Mouse (Mus musculus) lung, postnatal 4 days (tissue): Measurements from ENCODE around the gene Slc48a1.

Source experiments
- DNase-seq, 2 experiments: peaks; one replicate each; pipeline ENCODE4 v3.0.0; 2021

Slc48a1 gene

DNA sequence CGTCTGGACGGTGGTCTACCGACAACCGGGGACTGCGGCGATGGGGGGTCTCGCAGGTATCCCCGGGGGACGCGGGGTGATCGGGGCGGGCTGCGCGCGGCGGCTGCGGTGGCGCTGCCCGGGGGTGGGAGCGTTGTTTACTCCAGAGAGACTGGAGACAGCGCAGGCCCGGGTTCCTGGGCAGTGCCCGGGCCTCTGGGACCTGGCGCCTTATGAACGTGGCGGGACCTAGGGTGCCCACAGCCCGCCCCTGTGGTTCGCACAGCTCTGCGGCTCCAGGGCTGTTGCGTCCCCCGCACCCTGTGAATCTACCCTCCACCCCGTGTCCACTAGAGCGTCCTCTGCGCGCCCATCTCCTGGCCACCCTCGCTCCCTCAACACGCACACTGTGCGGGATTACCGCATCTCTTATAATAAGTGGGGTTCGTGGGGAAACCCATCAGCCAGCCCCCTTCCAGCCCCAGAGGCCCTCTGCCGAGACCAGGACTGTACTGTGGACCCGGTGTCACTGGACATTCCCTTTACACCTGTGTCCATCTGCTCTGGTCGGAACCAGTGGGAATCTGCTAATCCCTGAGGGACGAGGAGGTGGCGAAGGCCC is 6.3 kb downstream of the Slc48a1 start:
- no peak for DNase-seq

DNA sequence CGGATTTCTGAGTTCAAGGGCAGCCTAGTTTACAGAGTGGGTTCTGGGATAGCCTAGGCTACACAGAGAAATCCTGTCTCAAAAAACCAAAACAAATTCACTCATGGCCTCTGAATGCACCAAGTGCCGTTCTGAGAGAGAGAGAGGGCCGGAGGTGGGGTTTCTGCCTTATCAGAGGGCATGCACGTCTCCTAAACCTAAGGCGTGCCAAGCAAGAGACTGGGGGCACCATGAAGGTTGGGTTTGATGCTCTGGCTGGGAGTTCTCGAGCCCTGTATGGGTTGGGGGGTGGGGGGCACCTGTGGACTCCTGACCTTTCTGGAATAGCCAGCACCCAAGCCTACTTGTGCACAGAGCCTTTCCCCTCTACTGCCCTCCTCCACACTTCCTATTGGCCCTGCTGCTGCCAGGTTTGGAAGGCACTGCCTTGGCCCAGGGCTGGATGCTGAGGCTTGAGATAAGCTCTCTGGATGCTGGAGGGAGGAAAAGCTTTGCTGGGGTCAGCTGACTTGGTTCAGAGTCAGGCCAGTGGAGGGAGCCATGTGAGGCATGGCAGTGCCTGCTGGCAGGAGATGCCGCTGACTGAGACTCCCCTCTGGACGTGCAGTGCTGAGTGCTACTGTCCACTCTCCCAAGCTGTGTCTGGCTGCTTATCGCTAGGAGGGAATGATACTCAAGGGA is 7.6 kb downstream of the Slc48a1 start:
- peak in 1 of 2 experiments; percentile 53 for DNase-seq

DNA sequence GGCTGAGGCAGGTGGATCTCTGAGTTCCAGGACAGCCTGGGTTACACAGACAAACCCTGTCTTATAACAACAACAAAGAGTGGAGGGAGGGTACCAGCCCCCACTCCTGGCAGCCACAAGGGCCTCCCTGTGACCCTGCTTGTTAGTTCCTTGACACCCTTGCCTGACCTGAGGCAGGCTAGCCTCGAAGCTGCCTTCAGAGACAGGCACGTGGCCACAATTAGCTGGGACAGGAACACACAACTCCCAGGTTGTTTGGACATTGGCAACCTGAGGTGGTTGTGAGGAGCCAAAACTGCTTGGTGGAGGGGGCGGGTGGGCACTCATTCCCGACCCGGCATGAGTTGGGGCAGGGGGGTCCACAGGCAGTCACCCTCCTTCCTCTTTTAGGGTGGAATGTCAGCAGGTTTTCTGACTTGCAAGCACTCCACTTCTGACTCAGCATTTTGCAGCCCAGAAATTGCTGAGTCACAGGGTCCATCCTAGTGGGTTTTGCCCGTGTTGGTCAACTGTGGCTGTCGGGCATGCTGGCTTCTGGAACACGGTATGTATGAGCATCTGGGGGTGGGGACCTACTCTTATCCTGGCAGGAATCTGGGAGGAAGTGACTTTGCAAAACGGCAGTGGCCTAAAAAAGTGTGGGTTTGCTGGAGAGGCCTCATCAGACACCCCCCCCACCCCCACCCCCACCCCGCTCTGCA is 8.2 kb downstream of the Slc48a1 start:
- peak in 1 of 2 experiments; percentile 51 for DNase-seq

DNA sequence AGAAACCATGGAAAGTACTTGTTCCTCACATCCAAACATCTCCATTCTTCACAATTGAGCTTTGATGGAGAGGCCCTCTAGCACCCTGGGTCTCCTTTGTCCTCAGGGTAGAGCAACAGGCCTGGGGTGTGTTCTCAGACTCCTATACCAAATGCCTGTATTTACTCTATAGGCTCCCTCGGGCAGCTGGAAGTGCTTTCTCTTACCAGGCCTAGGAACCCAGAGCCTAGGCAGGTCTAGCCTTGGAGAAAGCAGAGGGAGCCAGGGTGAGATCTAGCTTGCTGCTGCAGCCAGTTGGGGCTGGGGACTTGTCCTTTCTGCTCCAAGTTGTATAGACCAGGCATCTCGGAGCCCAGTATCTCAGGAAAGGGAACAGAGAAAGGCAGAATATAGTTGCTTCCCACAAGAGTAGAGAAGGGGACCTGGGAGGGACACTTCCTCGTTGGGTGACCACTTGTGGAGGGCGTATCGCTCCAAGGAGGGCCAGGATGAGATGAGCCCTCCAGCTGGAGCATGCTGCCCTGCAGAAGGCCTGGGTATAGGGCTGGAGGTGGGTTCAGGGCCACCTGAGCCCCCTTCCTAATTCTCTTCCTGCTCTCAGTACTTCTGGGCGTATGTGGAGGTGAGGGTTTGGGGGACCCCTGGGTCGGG is 9.0 kb downstream of the Slc48a1 start:
- no peak for DNase-seq

DNA sequence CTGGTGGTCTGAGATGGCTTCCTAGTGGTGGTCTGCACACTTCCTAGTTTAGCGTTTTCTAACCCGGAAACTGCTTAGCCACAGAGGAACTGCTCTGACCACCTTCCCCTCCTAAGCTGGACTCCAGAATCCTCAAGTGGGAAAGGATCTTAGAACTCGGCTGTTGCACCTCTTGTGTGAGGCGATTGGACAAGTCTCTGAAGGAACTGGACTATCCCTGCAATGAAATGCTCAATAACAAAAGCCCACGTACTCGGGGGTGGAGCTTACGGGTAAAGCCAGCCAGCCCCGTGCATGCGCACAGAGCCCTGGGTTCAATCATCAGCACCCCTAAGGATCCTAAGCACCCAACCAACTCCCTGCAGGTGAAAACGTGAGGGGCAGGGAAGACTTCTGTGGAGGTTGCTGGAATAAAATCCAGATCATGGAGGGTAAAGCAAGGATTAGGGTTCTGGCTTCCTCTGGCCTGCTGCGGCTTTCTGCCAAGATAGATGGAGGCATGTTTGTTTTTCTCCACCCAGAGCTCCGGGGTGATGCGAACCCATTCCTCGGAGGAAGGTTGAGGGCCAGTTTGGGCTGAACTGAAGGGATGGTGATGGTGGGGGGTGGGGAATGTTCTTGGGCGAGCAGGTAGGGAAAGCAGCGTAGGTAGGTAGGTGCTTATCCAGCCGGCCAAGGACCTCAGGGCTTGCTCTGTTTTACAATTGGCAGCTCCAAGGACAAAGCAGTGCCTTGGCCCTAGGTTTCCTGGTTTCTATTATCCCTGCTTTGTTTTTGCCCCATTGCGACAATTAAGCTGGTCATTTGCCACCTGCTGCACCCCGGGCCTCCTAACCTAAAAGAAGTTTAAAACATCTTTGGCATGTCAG is 9.7 kb downstream of the Slc48a1 start:
- DNase-seq: no peak

DNA sequence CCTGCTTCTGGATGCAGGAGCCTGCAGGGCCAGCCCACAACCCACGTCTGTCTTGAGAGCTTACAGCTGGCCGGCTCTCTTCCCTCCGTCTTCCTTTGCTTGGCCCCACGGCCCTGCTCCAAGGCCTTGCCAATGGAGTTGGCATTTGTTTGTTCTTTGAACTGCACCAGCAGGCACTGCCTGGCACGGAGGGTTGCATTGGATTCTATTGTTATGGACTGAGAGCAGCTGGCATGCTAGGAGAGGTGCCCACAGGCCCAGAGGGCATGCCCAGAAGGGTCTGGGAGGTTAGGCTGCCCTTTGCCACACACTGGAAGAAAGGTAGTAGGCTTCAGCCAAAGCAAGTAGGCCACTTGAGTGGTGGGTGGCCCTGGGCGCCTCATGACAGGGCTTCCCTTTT is 10.5 kb downstream of the Slc48a1 start:
- peak in 1 of 2 experiments; percentile 59 for DNase-seq

DNA sequence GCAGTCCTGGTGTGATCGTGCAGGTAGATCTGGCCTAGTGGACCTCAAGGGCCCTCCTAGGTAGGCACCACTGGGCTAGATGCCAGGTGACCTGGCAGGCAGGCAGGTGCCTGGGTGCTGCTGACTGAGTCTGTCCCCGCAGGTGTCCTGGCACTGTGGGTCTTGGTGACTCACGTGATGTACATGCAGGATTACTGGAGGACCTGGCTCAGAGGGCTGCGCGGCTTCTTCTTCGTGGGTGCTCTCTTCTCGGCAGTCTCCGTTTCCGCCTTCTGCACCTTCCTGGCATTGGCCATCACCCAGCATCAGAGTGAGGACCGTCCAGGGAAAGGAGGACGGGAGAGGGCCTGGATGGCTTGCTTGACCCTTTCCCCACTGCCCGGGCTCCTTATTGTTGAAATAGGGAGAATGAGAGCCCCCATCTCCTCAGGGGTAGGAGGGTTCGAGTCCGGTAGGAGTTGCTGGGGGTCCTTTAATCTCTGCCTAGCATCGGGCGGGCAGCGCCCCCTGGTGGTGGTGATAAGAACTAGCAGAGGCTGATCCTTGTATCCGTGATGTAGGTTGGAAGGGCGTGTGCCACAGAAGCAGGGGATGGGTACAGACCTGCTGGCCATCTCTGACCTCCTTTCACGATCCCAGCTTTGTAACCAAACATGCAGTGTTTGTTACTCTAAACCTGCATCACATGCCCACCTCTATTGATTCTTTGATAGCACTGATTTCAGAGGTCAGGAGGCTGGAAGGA is 11.6 kb downstream of the Slc48a1 start:
- peak; percentile 72 to 76 for DNase-seq

DNA sequence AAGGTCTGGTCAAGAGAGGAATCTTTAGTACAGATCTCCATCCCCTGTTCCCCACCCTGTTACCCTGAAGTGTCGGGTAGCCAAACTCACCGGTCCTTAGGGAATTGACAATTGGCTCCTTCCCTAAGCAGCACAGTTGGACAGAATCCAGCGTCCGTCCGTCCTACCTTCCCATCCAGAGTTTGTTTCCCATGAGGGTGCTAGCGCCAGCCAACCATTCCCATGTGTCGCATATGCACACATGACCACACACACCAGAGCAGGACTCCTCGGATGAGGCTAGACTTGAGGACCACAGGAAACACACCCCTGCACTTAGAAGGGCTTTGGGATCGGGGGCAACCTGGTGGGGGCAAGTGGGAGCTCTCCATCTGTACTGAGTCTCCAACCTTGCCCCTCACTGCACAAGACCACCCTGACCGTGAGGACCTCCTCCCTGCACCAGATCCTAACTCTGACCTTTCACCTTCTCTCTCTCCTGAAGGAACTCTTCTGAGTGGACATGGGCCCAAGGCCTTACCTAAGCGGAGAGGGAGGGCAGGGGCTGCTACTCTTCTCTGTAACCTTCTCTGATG is 12.9 kb downstream of the Slc48a1 start:
- no peak for DNase-seq

DNA sequence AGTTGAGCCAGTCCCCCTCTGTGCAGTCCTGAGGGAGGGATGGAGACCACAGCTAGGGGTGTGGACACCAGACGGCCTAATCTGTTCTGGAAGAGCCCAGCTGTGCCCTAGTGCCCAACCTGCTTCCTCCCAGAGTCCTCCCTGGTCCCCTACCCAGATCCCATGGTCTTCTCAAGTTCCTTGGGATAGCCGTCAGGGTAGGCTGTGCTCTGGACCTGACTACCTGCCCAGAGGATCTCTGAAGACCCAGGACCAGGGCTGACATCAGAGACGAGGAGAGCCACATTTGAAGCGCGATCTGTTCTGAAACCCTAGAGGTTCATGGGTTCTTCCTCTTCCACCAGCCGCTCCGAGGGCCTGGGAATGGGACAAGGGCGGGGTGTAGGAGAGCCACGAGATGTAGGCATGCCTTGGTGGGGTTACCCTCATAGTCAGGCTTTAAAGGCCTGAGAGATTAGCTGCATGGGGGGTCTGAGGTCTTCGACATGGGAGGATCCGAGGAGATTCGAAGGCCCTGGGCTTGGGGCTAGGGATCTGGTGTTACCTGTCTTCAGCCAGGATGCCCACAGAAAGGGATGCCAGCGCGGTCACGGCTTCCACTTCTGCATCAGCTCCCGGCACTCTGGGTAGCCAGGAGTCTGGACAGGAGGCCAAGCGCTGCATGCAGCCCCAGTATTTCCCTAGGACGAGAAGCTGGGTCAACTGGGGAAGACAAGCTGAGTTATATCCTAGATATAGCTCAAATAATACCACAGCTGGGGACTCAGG is 15.2 kb downstream of the Slc48a1 start:
- DNase-seq: no peak

DNA sequence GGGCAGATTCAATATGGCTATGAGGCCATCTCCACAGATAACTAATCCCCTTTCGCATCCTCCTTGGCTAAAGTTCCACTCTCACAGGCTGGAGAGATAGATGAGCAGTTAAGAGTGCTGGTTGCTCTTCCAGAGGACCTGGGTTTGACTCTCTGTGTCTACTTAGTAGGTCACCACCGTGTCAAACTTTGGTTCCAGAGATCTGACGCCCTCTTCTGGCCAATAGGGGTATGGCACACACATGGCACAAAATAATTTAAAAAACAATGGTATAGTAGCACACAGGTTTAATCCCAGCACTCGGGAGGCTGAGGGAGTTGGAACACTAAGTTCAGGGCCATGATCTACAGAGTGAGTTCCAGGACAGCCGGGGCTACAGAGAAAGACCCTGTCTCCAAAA is 15.9 kb downstream of the Slc48a1 start:
- DNase-seq: no peak

DNA sequence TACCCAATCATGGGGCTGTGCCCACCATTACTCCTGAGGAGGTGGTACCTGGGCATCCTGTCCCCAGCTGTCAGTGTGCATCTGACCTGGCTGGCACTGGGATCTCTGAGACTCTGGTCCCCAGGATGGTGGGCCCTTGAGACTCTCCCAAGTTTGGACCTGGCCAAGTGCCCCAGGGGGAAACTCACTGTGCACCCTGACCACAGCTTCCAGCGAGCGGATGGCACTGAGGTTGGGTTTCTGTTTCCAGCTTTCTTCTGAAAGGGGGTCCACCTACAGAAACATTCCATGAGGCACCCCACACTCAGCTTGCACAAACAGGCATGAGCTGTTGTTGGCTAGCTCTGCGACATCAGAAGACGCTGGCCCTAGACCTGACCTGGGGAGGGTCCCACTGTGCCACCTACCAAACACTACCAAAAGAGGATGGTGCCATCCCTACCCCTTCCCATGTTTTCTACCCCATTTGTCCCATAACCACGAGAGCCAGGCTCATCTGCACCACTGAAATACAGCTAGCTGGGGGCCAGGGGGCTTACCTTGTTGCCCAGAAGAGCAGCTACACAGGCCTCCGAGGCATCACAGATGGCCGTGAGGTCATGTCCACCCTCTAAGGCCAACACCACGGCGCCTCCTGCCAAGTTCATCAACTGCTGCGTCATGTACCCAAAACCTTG is 17.4 kb downstream of the Slc48a1 start:
- no peak for DNase-seq

DNA sequence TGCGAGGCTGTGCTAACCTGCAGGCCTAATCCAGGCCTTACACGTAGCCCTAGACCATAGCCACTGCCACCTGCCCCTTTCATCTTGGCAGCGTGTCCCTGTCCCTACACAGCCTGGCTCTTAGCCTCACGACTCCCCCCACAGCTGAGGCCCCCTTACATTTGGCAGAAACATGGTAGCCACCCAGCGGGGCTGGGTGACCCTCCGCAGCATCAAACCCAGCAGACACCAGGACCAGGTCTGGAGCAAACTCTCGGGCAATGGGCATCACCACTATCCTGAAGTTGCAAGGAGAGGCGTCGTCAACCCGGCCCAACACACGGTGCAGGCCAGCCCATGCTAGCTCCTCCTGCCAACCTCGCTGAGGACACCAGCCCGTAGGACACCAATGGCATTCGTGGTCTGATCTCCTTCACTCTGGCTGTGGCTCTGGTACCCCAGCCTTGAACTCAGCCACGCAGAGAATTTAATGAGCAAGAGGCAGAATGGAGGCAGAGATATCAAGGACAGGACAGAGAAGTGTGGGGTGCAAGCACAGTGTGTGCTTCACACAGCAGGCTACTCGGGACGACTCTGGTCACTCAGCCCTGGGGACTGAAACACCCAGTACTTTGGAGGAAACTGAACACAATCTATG is 18.5 kb downstream of the Slc48a1 start:
- no peak for DNase-seq

DNA sequence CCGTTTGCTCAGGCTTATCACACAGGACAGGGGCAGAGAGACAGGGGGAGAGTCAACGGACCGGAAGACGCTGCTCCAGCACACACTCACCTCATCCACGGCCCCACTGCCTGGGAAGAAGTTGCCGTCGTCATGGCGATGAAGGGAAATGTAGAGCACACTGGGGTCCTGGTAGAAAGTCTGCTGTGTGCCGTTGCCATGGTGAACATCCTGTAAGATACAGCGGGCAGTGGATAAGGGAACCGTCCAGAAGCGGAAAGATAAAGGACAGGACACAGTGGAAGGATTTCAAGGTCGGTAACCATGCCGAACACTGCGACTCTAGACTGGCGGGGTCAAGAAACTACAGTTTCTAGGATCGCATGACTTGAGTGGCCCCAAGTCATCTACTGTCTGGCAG is 19.8 kb downstream of the Slc48a1 start:
- no peak for DNase-seq

DNA sequence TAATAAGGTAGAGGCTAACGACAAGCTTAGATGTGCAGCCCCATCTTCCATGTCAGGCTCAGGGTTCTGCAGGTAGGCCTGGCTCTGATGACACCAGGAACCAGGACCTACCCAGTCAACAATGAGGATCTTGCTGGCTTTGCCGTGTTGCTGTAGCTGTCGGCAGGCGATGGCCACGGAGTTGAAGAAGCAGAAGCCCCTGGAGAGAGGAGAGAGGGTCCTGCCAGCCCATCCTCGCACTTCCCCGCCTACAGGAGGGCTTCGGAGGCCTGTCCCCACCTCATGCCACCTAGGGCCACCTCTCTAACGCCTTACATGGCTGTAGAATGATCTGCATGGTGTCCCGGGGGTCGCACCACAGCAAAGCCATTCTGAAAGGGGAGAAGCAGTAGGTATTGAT is 21.1 kb downstream of the Slc48a1 start:
- DNase-seq: no peak

DNA sequence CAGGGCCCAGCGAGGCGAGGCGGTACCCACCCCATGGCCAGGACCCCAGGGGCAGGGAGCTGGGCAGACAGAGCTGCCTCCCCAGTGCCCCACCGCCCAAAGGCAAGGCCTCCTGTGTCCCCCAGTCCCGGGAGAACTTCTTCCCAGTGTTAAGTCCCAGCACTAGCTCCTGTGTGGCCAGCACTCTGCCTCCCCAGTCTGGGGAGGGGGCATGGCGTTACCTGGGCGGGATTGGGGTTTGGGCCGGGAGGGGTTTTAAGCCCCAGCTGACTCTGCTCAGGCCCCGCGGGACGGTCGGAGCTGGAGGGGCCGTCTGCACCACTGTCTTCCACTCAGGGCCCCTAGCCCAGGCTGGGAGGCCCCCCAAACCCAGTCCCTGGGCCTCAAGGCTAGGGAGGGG is 22.5 kb downstream of the Slc48a1 start:
- DNase-seq: no peak

DNA sequence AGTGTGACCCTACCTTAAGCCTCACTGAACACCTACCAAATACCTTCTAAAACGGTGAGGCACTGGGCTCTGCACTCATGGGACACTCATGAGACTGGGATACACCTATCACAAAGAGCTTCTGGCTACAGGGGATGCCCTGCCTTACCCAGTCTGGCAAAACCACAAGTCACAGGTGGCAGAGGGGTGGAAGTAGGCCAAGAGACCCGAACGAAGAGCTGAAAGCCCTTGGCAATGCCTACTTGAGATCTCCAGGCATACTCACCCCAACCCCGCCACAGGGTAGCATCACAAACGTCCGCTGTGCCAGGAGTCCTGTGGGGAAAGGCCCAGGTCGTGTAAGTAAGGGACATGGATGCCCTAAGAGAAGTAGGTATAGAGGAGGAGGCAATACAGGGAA is 23.5 kb downstream of the Slc48a1 start:
- no peak for DNase-seq

DNA sequence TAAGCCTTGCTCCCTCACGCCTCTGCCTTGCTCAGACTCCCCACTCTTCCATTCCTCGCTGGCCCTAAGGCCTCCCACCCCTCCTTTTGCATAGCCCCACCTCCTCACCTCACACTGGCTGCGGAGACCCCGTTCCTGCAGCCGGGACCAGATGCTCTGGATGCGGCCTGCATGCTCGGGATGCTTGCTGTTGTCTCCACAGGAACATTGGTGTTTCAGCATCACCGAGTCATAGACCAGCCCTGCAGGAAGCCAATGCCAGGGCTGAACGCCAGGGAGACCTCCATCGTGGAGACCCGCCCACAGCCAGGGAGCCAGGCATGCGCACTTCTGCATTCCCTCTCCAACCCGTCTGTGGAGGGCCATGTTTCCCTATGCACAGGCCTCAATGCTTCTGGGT is 24.3 kb downstream of the Slc48a1 start:
- DNase-seq: peak in 1 of 2 experiments; percentile 23

DNA sequence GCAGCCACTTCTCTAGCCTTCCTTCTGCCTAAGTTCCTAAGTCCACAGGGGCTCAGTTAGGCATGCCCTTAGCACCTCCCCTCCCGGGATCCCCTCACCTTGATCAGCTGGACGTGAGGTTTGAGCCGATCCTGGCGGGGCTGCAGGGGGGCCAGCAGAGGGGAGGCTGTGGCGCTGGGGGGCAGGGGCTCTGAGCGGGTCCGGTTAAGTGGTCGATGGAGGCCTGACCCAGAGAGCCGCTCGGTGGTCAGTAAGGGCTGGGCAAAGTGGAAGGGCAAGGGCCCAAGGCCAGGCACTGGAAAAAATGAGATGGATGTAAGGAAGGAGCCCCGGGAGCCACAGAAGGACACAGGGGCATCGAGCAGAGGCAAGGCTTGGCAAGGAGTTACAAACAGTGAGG is 29.5 kb downstream of the Slc48a1 start:
- DNase-seq: peak in 1 of 2 experiments; percentile 23

DNA sequence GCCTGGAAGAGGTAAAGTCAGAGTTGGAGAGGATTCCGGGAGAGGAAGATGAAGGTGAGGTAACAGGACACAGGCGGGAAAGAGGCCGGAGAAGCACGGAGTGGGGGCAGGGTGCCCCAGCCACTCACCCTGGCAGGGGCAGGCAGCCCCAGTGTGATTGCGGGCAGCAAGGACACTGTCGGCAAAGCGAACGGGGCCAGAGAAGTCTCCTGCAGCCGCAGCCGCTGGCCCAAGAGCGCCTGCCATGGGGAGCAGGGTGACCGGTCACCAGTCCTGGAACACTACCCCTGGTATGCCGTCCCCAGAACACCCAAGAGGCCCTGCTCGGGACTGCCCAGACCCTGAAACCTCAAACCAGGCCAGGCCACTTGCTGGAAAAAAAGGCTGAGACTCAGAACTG is 30.2 kb downstream of the Slc48a1 start:
- no peak for DNase-seq

DNA sequence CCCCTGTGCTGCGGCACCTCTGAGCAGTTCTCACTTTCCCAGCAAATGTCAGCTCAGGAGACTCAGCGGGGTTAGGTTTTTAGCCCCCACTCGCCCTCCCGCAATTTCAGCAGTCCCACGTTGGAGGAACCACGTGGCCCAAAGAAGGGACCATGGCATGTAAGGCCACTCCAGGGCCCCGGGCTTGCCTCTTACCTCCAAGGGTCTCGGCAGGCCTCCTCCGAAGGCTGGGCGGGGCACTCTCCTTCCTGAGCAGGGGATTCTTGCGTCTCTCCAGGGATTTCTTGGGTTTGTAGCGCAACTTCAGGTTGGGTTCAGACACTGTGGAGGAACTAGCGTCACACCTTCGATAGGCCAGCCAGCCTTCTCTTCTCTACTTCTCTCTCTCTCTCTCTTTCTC is 30.9 kb downstream of the Slc48a1 start:
- no peak for DNase-seq
